Comparison of ENCODE assay signal across 1 mouse cellular context in the genomic region with DNA sequence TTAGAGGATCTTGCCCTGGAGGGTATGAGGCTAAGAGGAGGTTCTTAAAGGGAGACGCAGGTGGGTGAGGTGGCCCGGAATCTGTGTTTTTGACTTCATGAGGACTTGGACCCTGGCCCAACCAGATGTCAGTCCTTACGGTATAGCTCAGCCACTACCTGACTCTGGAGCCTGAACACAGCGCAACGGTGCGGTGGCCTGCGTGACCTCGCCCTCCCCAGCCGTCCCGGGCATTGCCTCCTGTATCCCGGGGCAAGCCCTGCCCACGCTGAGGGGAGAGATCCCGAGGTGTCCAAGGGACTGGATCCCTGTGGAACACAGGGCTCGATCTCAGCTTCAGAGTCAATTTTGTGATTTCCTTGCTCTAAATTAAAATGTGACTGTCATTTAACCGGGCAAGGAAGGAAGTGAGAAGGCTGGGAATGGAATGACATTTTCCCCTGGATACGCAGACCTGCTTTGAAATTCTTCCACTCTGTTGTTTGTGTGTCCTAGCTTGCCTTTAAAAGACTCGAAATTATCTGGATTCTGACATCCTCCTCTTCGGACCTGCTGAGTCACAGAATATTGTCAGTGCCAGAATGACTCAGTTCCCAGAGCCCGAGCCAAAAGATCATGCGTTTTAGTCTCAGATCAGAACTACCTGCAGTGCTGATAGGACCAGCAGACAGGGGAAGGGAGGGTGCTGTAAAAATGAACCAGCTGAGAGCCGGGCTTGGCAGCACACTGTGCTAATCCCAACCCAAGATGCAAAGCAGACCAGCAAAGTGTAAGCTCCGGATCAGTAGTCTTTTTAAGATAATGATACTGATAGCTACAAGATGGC.
TF ChIP-seq lines count a peak whose summit lies in the region.

No protein-coding gene starts in this region.

TF ChIP-seq in CH12.LX, 34 proteins besides CTCF, POLR2A, EP300 and RAD21 (continued from another document):
- peak; percentile 37 for TF ChIP-seq JUN (IDR thresholded peaks at IDR 0.05; ENCODE audit: insufficient read depth, low read depth, low read length)
- TF ChIP-seq MXI1 (IDR thresholded peaks at IDR 0.05; ENCODE audit: low read depth, low read length): no peak
- no peak for TF ChIP-seq GABPA (IDR thresholded peaks at IDR 0.05; ENCODE audit: insufficient replicate concordance, low read depth, low read length)
- TF ChIP-seq MAZ (IDR thresholded peaks at IDR 0.05; ENCODE audit: low read depth, low read length): no peak
